Mouse (Mus musculus) heart, embryonic 16.5 days (tissue): ENCODE measurements around the gene Zfp946. TPM values are rescaled to one million over a fixed set of nuclear protein-coding genes. Genes with fewer than 3 reads are reported as not detected.

Experiments
- ATAC-seq: fragments of 200-750 bp; cut with Nextera tagmentation; replicated peaks from 2 replicates; pipeline ENCODE4 v1.8.0; 2017; ENCODE audit warnings: moderate number of reproducible peaks; ENCODE audit not compliant: insufficient read depth, low FRiP score; ENCODE audit errors: extremely low read depth
- H3K27ac ChIP-seq: fragments of 300-500 bp; sonication (generic); 2 replicates; pipeline ENCODE4 v1.5.1; 2014; ENCODE audit warnings: mild to moderate bottlenecking, low read length, control low read depth, moderate library complexity
- H3K27me3 ChIP-seq: fragments of 300-500 bp; sonication (generic); 2 replicates; pipeline ENCODE4 v1.6.1; 2014; ENCODE audit warnings: low read length, mixed read lengths; ENCODE audit not compliant: control insufficient read depth, insufficient read depth
- H3K36me3 ChIP-seq: fragments of 300-500 bp; sonication (generic); 2 replicates; pipeline ENCODE4 v1.6.1; 2014; ENCODE audit not compliant: control insufficient read depth, insufficient read depth
- H3K4me1 ChIP-seq: fragments of 300-500 bp; sonication (generic); 2 replicates; pipeline ENCODE4 v1.6.1; 2014; ENCODE audit warnings: low read length, mixed read lengths; ENCODE audit not compliant: control insufficient read depth, insufficient read depth
- H3K4me2 ChIP-seq: fragments of 300-500 bp; sonication (generic); 2 replicates; pipeline ENCODE4 v1.6.1; 2014; ENCODE audit warnings: low read depth, mild to moderate bottlenecking, control low read depth, low read length
- H3K4me3 ChIP-seq: fragments of 300-500 bp; sonication (generic); 2 replicates; pipeline ENCODE4 v1.5.1; 2014; ENCODE audit warnings: mild to moderate bottlenecking, control low read depth, low read length
- H3K9ac ChIP-seq: fragments of 300-500 bp; sonication (generic); 2 replicates; pipeline ENCODE4 v1.6.1; 2014; ENCODE audit warnings: low read length, control low read depth
- H3K9me3 ChIP-seq: fragments of 300-500 bp; sonication (generic); replicated peaks from 2 replicates; pipeline ENCODE4 v1.6.1; 2016; ENCODE audit warnings: low read length; ENCODE audit not compliant: control insufficient read depth
- WGBS: fragments of 180-500 bp; shearing (Covaris S2); extraction: QIAGEN DNeasy Blood & Tissue Kit; methylation state at CpG from one replicate; pipeline ENCODE4 v1.1.7; 2014; 5-methylcytosine and 5-hydroxymethylcytosine counted together
- polyA plus RNA-seq: library from polyadenylated mRNA; unstranded; fragments of >200 nt; fragmentation: Nextera tagmentation; extraction: Ambion mirVana; gene quantifications from 2 replicates; pipeline ENCODE4 v1.2.1, GENCODE M21; 2015

The Zfp946 gene
- polyA plus RNA-seq: 6.3 and 7.4 TPM in 2 replicates

- under 1% methylated on average over 29 of the region's 29 CpGs for WGBS
- peak; percentile 92 for ATAC-seq
These were observed at the start of gene Zfp946 for GRCm38 (mm10) chr17:22423952-22424617. Zfp946 (plus strand) TSS chr17:22424222.

GRCm38 (mm10) chr17:22410756-22411155 lies 13.3 kb upstream of the Zfp946 start:
- H3K4me1 ChIP-seq: no peaks in the 10 kb centered on the region
- H3K9ac ChIP-seq: no peak overlapping the region
- no peak for ATAC-seq
- no peak overlapping the region for H3K27ac ChIP-seq
- 61% methylated on average over 2 of the region's 2 CpGs for WGBS
- H3K27me3 ChIP-seq: no peaks in the 10 kb centered on the region
- H3K36me3 ChIP-seq: no peaks in the 10 kb centered on the region
- H3K9me3 ChIP-seq: no peaks in the 10 kb centered on the region
- H3K4me2 ChIP-seq: no peak overlapping the region
- no peak overlapping the region for H3K4me3 ChIP-seq

More at GRCm38 (mm10) chr17:22423952-22424617, at the start of gene Zfp946:
- peak within 1 kb of the TSS; percentile 87 for H3K4me3 ChIP-seq
- no peaks in the 10 kb centered on the region for H3K36me3 ChIP-seq
- H3K4me2 ChIP-seq: peak within 1 kb of the TSS; percentile 87
- peaks cover 3% of the 10 kb centered on the region for H3K4me1 ChIP-seq
- H3K27me3 ChIP-seq: no peaks in the 10 kb centered on the region
- no peaks in the 10 kb centered on the region for H3K9me3 ChIP-seq
- H3K9ac ChIP-seq: peak within 1 kb of the TSS; percentile 80
- peak within 1 kb of the TSS; percentile 81 for H3K27ac ChIP-seq

- no peak for ATAC-seq
- Histone ChIP-seq H3K27me3 (no peaks in the 10 kb centered on the region), H3K36me3 (no peaks in the 10 kb centered on the region), H3K4me1 (no peaks in the 10 kb centered on the region), H3K4me2 (no peak overlapping the region), H3K9ac (no peak overlapping the region), H3K9me3 (no peaks in the 10 kb centered on the region), H3K4me3 (no peak overlapping the region), H3K27ac (no peak overlapping the region)
- WGBS: 0% methylated on average over 3 of the region's 3 CpGs
These were observed 6.5 kb upstream of the Zfp946 start for GRCm38 (mm10) chr17:22417510-22417909.

- Histone ChIP-seq H3K36me3 (no peaks in the 10 kb centered on the region), H3K9me3 (no peaks in the 10 kb centered on the region), H3K4me1 (peaks cover 3% of the 10 kb centered on the region), H3K27me3 (no peaks in the 10 kb centered on the region), H3K4me2 (peak overlapping the region; percentile 87), H3K9ac (peak overlapping the region; percentile 80), H3K4me3 (peak overlapping the region; percentile 87), H3K27ac (no peak overlapping the region)
- ATAC-seq: no peak
- 4% methylated on average over 12 of the region's 12 CpGs for WGBS
These were observed 773 bp downstream of the Zfp946 start for GRCm38 (mm10) chr17:22424636-22425354.

GRCm38 (mm10) chr17:22447684-22448083 lies 23.7 kb downstream of the Zfp946 start:
- no peaks in the 10 kb centered on the region for H3K4me1 ChIP-seq
- 0 out of 2 replicates have a peak, but pooled peaks cover 5% of the 10 kb centered on the region for H3K36me3 ChIP-seq
- no peaks in the 10 kb centered on the region for H3K9me3 ChIP-seq
- H3K4me2 ChIP-seq: no peak overlapping the region
- H3K9ac ChIP-seq: no peak overlapping the region
- ATAC-seq: no peak
- no peaks in the 10 kb centered on the region for H3K27me3 ChIP-seq
- 89% methylated on average over 3 of the region's 3 CpGs for WGBS
- H3K27ac ChIP-seq: no peak overlapping the region
- no peak overlapping the region for H3K4me3 ChIP-seq

GRCm38 (mm10) chr17:22497120-22497519 lies 73.1 kb downstream of the Zfp946 start:
- Histone ChIP-seq H3K27me3 (no peaks in the 10 kb centered on the region), H3K4me3 (no peak overlapping the region), H3K4me2 (no peak overlapping the region), H3K9ac (no peak overlapping the region), H3K27ac (no peak overlapping the region), H3K36me3 (no peaks in the 10 kb centered on the region), H3K4me1 (no peaks in the 10 kb centered on the region), H3K9me3 (peaks cover 4% of the 10 kb centered on the region; the same call in 1 of the 2 replicates)
- ATAC-seq: no peak
- WGBS: 64% methylated on average over 4 of the region's 4 CpGs

Other genes with a start within 250 kb of the Zfp946 start
- gene Zfp994, start 198.6 kb upstream of the Zfp946 start, polyA plus RNA-seq: 1.7 TPM in 2 replicates
- 6.4 and 7.4 TPM in 2 replicates for gene CT030661.1, start 109.4 kb upstream of the Zfp946 start, polyA plus RNA-seq
- gene Zfp944, start 62.8 kb upstream of the Zfp946 start, polyA plus RNA-seq: 8.5 TPM in 2 replicates
- gene Zfp758, start 62.8 kb upstream of the Zfp946 start, polyA plus RNA-seq: 6.5 and 7.9 TPM in 2 replicates
- gene Vmn2r111, start 149.3 kb downstream of the Zfp946 start, polyA plus RNA-seq: not detected in 2 replicates
- not detected in 2 replicates for gene Vmn2r112, start 176.7 kb downstream of the Zfp946 start, polyA plus RNA-seq